Mouse (Mus musculus): ENCODE measurements around the gene Nipa2. TPM values are rescaled to one million over a fixed set of nuclear protein-coding genes. Genes with fewer than 3 reads are reported as not detected.
"Not testable (repeated sequence)": the region's sequence is repeated elsewhere in the genome, so short reads cannot be mapped to it uniquely, and the experiment has no call there.

The Nipa2 gene
- polyA plus RNA-seq, 1 experiment from 2014 or later = 44.5 TPM

DNA sequence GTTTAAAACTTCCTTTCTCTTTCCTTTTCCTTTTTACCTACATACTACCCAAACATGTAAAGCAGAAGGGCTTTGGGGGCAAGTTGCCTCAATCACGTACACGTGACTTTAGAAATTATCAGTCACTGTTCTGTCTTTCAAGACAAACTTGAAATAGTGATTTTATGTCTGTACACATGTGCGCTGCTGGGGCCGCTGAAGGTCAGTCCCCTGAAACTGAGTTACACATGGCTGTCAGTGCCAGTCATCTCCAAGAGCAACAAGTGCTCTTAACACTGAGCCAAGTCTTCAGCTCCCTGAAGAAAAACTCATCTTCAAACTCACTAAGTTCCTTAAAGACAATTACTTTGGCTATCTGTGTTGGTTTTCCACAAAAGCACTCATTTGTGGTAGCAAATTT, 4.4 kb downstream of the Nipa2 start:
- H3K9ac ChIP-seq (ENCODE audit: low read length) = no peak overlapping the region
- no peak for ATAC-seq (ENCODE audit: insufficient read depth, low FRiP score)
- H3K4me2 ChIP-seq (ENCODE audit: low read depth, low read length) = no peak overlapping the region
- H3K27me3 ChIP-seq (ENCODE audit: control insufficient read depth, insufficient read depth, low read length) = no peaks in the 10 kb centered on the region
- no peak overlapping the region for H3K4me3 ChIP-seq (replicated peaks; ENCODE audit: low read length)
- H3K9me3 ChIP-seq (replicated peaks; ENCODE audit: control insufficient read depth, low read length) = peaks cover 8% of the 10 kb centered on the region
- H3K4me1 ChIP-seq (ENCODE audit: control insufficient read depth, insufficient read depth, low read length) = peaks cover 7% of the 10 kb centered on the region
- H3K36me3 ChIP-seq (ENCODE audit: control insufficient read depth, insufficient read depth, low read length) = peaks cover 7% of the 10 kb centered on the region
- no peak overlapping the region for H3K27ac ChIP-seq (ENCODE audit: low read length)
- WGBS = 93% methylated on average over 4 of the region's 4 CpGs

DNA sequence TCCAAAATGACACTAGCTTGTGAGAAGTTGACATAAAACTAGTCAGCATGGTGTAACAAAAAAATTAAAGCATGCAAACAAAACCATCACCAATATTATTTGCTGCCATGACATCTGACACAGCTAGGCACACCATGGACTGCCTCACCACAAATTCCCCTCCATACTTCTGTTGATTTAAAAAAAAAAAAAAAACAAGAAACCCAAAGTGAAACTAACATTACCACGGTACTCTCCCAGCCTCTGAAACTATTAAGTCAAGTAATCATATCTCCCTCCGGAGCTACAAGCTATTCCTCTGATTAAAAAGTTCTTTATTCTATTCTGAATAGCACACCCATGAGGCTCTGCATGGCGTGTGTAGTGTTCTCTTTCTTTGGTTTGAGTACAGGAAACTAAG, 5.1 kb downstream of the Nipa2 start:
- Histone ChIP-seq H3K4me1 (ENCODE audit: control insufficient read depth, insufficient read depth, low read length) (peaks cover 7% of the 10 kb centered on the region), H3K4me3 (replicated peaks; ENCODE audit: low read length) (no peak overlapping the region), H3K9ac (ENCODE audit: low read length) (no peak overlapping the region), H3K27ac (ENCODE audit: low read length) (no peak overlapping the region), H3K9me3 (replicated peaks; ENCODE audit: control insufficient read depth, low read length) (peaks cover 8% of the 10 kb centered on the region), H3K4me2 (ENCODE audit: low read depth, low read length) (no peak overlapping the region), H3K27me3 (ENCODE audit: control insufficient read depth, insufficient read depth, low read length) (no peaks in the 10 kb centered on the region), H3K36me3 (ENCODE audit: control insufficient read depth, insufficient read depth, low read length) (peaks cover 7% of the 10 kb centered on the region)
- no peak for ATAC-seq (ENCODE audit: insufficient read depth, low FRiP score)
- WGBS = 81% methylated on average over 3 of the region's 3 CpGs

DNA sequence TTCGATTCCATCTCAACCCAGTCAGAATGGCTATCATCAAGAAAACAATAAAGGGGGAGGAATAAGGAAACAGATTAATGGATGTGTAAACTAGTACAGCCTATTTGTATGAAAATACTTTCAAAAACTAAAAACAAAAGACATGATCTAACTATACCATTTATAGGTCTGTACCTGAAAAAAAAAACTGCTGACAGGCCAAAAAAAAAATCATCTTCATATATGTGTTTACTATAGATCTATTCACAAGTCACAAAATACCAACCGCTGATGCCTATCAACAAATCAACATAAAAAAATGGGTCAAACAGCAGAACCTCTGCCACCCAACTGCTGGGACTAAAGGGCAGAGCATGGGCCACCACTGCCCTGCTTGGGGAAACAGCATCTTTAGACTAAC, 6.2 kb downstream of the Nipa2 start:
- Histone ChIP-seq H3K4me1 (ENCODE audit: control insufficient read depth, insufficient read depth, low read length) (peaks cover 5% of the 10 kb centered on the region), H3K4me3 (replicated peaks; ENCODE audit: low read length) (no peak overlapping the region), H3K36me3 (ENCODE audit: control insufficient read depth, insufficient read depth, low read length) (peaks cover 7% of the 10 kb centered on the region), H3K9me3 (replicated peaks; ENCODE audit: control insufficient read depth, low read length) (peaks cover 8% of the 10 kb centered on the region), H3K27me3 (ENCODE audit: control insufficient read depth, insufficient read depth, low read length) (no peaks in the 10 kb centered on the region), H3K27ac (ENCODE audit: low read length) (no peak overlapping the region), H3K9ac (ENCODE audit: low read length) (no peak overlapping the region), H3K4me2 (ENCODE audit: low read depth, low read length) (no peak overlapping the region)
- ATAC-seq (ENCODE audit: insufficient read depth, low FRiP score) = no peak
- WGBS = 95% methylated on average over 2 of the region's 2 CpGs

DNA sequence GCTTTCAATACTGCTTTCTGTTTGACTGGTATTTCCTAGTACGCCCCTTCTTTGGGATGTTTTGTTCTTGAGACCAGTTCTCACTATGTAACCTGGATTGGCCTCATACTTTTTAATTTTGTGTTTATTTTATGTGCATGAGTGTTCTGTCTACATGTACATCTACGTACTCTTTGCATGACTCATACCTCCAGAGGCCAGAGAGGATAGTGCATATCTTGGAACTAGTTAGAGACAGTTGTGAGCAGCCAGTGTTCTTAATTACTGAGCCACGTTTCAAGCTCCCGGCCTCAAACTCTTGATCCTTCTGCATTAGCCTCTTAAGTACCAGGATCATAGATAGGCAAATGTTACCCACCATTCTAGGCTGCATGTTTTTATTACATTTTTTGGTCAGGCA, 23.9 kb downstream of the Nipa2 start:
- Histone ChIP-seq H3K27me3 (ENCODE audit: control insufficient read depth, insufficient read depth, low read length) (no peaks in the 10 kb centered on the region), H3K4me3 (replicated peaks; ENCODE audit: low read length) (no peak overlapping the region), H3K9ac (ENCODE audit: low read length) (no peak overlapping the region), H3K36me3 (ENCODE audit: control insufficient read depth, insufficient read depth, low read length) (peaks cover 4% of the 10 kb centered on the region; the same call in 1 of the 2 replicates), H3K27ac (ENCODE audit: low read length) (no peak overlapping the region), H3K4me2 (ENCODE audit: low read depth, low read length) (no peak overlapping the region), H3K4me1 (ENCODE audit: control insufficient read depth, insufficient read depth, low read length) (no peaks in the 10 kb centered on the region), H3K9me3 (replicated peaks; ENCODE audit: control insufficient read depth, low read length) (no peaks in the 10 kb centered on the region)
- 86% methylated on average over 4 of the region's 4 CpGs for whole genome bisulfite sequencing
- no peak for ATAC-seq (ENCODE audit: insufficient read depth, low FRiP score)

DNA sequence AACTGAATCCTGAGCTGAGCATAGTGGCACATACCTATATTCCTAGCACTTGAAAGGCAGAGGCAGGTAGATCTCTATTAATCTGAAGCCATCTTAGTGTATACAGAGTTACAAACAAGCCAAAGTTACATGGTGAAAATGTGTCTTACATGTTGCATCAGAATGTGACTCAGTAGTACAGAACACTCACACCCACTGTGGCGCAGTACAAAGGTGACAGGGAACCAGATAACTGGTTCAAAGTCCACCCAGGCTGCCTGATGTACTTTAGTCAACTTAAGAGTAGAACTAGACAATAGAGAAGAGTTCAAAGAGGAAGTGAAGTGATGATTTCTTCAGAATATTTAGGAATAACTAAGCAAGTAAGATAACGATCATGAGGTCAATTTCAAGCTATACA, 27.3 kb downstream of the Nipa2 start:
- Histone ChIP-seq H3K4me3 (replicated peaks; ENCODE audit: low read length) (no peak overlapping the region), H3K4me1 (ENCODE audit: control insufficient read depth, insufficient read depth, low read length) (no peaks in the 10 kb centered on the region), H3K9ac (ENCODE audit: low read length) (no peak overlapping the region), H3K27ac (ENCODE audit: low read length) (no peak overlapping the region), H3K27me3 (ENCODE audit: control insufficient read depth, insufficient read depth, low read length) (no peaks in the 10 kb centered on the region), H3K4me2 (ENCODE audit: low read depth, low read length) (no peak overlapping the region), H3K9me3 (replicated peaks; ENCODE audit: control insufficient read depth, low read length) (no peaks in the 10 kb centered on the region), H3K36me3 (ENCODE audit: control insufficient read depth, insufficient read depth, low read length) (peaks cover 4% of the 10 kb centered on the region; the same call in 1 of the 2 replicates)
- no peak for ATAC-seq (ENCODE audit: insufficient read depth, low FRiP score)
- WGBS = 100% methylated on average over 2 of the region's 2 CpGs

DNA sequence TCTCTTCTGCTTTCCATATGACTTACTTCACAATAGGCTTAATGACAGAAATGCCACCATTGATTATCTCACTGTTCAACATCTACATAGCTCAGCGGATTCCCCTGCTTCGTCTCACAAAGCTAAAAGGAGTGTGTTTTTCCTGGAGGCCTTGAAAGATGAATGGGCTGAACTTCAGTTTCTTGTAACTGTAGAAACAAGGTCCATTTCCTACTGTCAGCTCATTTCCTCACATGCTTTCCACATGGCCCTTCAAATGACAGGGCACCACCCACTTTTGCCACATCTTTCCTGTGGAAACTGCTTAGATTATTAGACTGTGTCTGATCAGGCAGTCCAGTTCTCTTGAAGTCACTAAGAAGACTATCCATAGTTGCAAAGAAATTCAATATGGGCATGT, 33.6 kb downstream of the Nipa2 start:
- ATAC-seq (ENCODE audit: insufficient read depth, low FRiP score) = no peak
- WGBS = 68% methylated on average over 2 of the region's 2 CpGs

DNA sequence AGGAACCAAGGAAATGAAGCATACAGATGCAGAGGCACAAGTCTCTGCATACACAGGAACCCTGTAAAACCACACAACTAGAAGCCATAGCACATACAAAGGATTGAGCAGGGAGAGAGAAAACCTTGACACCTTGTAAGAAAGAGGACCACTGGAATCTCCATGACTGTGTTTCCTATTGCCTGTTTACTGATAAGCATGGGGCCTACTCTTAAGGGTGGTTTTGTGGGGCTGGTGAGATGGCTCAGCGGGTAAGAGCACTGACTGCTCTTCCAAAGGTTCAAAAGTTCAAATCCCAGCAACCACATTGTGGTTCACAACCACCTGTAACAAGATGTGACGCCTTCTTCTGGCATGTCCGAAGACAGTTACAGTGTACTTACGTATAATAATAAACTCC, 35.0 kb downstream of the Nipa2 start:
- no peak overlapping the region for H3K4me3 ChIP-seq (replicated peaks; ENCODE audit: low read length)

More for the DNA sequence above, 33.6 kb downstream of the Nipa2 start:
- Histone ChIP-seq H3K9me3 (replicated peaks; ENCODE audit: control insufficient read depth, low read length) (no peaks in the 10 kb centered on the region), H3K4me2 (ENCODE audit: low read depth, low read length) (no peak overlapping the region), H3K36me3 (ENCODE audit: control insufficient read depth, insufficient read depth, low read length) (peaks cover 15% of the 10 kb centered on the region; the same call in 1 of the 2 replicates), H3K27me3 (ENCODE audit: control insufficient read depth, insufficient read depth, low read length) (no peaks in the 10 kb centered on the region), H3K4me3 (replicated peaks; ENCODE audit: low read length) (no peak overlapping the region), H3K9ac (ENCODE audit: low read length) (no peak overlapping the region), H3K4me1 (ENCODE audit: control insufficient read depth, insufficient read depth, low read length) (no peaks in the 10 kb centered on the region), H3K27ac (ENCODE audit: low read length) (no peak overlapping the region)

DNA sequence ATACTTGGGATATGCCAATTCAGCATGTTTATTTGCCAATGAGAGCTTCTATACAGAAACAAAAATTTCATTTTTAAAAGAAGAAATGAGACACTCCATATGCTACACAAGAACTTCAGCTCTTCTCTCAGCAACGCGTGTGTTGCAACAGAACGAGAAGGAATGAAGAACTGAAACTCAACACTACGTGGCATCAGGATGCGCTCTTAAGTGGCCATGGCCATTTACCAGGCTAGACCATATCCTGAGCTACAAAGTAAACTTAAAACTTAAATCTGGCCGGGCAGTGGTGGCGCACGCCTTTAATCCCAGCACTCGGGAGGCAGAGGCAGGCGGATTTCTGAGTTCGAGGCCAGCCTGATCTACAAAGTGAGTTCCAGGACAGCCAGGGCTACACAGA, 43.9 kb downstream of the Nipa2 start:
- peaks cover 29% of the 10 kb centered on the region for H3K36me3 ChIP-seq (ENCODE audit: control insufficient read depth, insufficient read depth, low read length)
- H3K27ac ChIP-seq (ENCODE audit: low read length); H3K4me1 ChIP-seq (ENCODE audit: control insufficient read depth, insufficient read depth, low read length); H3K4me3 ChIP-seq (replicated peaks; ENCODE audit: low read length); H3K9me3 ChIP-seq (replicated peaks; ENCODE audit: control insufficient read depth, low read length); ATAC-seq (ENCODE audit: insufficient read depth, low FRiP score); H3K9ac ChIP-seq (ENCODE audit: low read length); H3K27me3 ChIP-seq (ENCODE audit: control insufficient read depth, insufficient read depth, low read length); H3K4me2 ChIP-seq (ENCODE audit: low read depth, low read length): not testable (repeated sequence)
- WGBS = 96% methylated on average over 11 of the region's 11 CpGs

More for the DNA sequence above, 35.0 kb downstream of the Nipa2 start:
- WGBS = 88% methylated on average over 4 of the region's 4 CpGs
- Histone ChIP-seq H3K27ac (ENCODE audit: low read length) (no peak overlapping the region), H3K4me1 (ENCODE audit: control insufficient read depth, insufficient read depth, low read length) (no peaks in the 10 kb centered on the region), H3K36me3 (ENCODE audit: control insufficient read depth, insufficient read depth, low read length) (peaks cover 22% of the 10 kb centered on the region), H3K27me3 (ENCODE audit: control insufficient read depth, insufficient read depth, low read length) (no peaks in the 10 kb centered on the region), H3K9me3 (replicated peaks; ENCODE audit: control insufficient read depth, low read length) (no peaks in the 10 kb centered on the region), H3K9ac (ENCODE audit: low read length) (no peak overlapping the region), H3K4me2 (ENCODE audit: low read depth, low read length) (no peak overlapping the region)
- no peak for ATAC-seq (ENCODE audit: insufficient read depth, low FRiP score)

DNA sequence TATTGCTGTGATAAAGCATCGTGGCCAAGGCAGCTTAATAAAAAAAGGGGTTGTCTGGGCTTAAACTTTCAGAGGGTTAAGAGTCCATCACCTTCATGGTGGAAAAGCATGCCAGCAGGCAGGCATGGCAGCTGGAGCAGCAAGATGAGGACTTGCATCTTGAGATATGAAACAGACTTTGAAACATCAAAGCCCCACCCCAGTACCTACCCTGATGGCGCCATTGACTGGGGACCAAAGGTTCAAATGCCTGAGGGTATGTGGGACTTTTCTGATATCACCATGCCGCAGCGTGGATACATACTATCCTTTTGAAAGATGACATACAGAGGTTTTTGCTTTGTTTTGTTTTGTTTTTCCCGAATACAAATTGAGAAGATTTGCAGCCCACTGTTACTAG, 50.2 kb downstream of the Nipa2 start:
- Histone ChIP-seq H3K9ac (ENCODE audit: low read length) (no peak overlapping the region), H3K4me3 (replicated peaks; ENCODE audit: low read length) (no peak overlapping the region), H3K4me2 (ENCODE audit: low read depth, low read length) (no peak overlapping the region), H3K27me3 (ENCODE audit: control insufficient read depth, insufficient read depth, low read length) (no peaks in the 10 kb centered on the region), H3K36me3 (ENCODE audit: control insufficient read depth, insufficient read depth, low read length) (peaks cover 36% of the 10 kb centered on the region), H3K27ac (ENCODE audit: low read length) (no peak overlapping the region), H3K9me3 (replicated peaks; ENCODE audit: control insufficient read depth, low read length) (no peaks in the 10 kb centered on the region), H3K4me1 (ENCODE audit: control insufficient read depth, insufficient read depth, low read length) (no peaks in the 10 kb centered on the region)
- ATAC-seq (ENCODE audit: insufficient read depth, low FRiP score) = no peak
- 95% methylated on average over 5 of the region's 5 CpGs for WGBS

DNA sequence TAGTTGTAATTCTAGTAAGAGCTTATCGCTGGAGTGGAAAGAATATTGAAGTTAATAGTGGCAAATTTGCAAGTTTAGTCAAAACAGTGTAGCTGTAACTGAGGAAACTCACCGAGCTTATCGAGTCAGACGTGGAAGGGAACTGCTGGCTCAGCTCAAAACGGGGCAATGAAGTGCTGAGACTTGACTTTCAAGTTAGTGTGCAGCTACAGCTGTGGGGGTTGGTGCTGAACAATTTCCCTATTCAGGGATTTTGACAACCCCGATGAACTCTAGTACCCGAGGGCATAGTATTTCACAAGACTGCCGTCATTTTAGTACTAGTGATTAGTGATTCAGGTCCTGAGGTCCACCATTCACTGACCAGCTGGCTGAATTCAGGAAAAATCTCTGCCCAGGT, 50.9 kb downstream of the Nipa2 start:
- ATAC-seq (ENCODE audit: insufficient read depth, low FRiP score) = peak; percentile 44; the same call in 1 of the 2 replicates
- no peak overlapping the region for H3K9ac ChIP-seq (ENCODE audit: low read length)
- H3K9me3 ChIP-seq (replicated peaks; ENCODE audit: control insufficient read depth, low read length) = no peaks in the 10 kb centered on the region
- H3K4me2 ChIP-seq (ENCODE audit: low read depth, low read length) = no peak overlapping the region
- H3K36me3 ChIP-seq (ENCODE audit: control insufficient read depth, insufficient read depth, low read length) = peaks cover 42% of the 10 kb centered on the region
- 84% methylated on average over 8 of the region's 8 CpGs for WGBS
- H3K27me3 ChIP-seq (ENCODE audit: control insufficient read depth, insufficient read depth, low read length) = no peaks in the 10 kb centered on the region
- no peak overlapping the region for H3K27ac ChIP-seq (ENCODE audit: low read length)
- no peak overlapping the region for H3K4me3 ChIP-seq (replicated peaks; ENCODE audit: low read length)
- H3K4me1 ChIP-seq (ENCODE audit: control insufficient read depth, insufficient read depth, low read length) = no peaks in the 10 kb centered on the region
